Mouse (Mus musculus) MEL (cell line): Measurements from ENCODE around the gene Rbm18. TPM values are rescaled to one million over a fixed set of nuclear protein-coding genes. Genes with fewer than 3 reads are reported as not detected.
"Not testable (repeated sequence)": the region's sequence is repeated elsewhere in the genome, so short reads cannot be mapped to it uniquely, and the experiment has no call there.

ENCODE experiments used
- DNase-seq: peaks from one replicate; pipeline ENCODE4 v3.0.0; 2011; ENCODE audit warnings: low read depth, low spot score
- H3K27ac ChIP-seq: 2 replicates; pipeline ENCODE4 v1.5.1; 2012; ENCODE audit warnings: low read depth, mild to moderate bottlenecking, control low read depth, low read length, moderate library complexity; ENCODE audit not compliant: control insufficient read depth
- H3K27me3 ChIP-seq, 2 experiments: fragments of 150-350 bp in 1 of 2; sonication (generic) in 1 of 2; 2 replicates each; pipeline ENCODE4 v1.6.1; 2012; ENCODE audit warnings: low read length in 2 of 2, mild to moderate bottlenecking in 2 of 2, improper control_type of control experiment in 1 of 2, moderate library complexity in 1 of 2; ENCODE audit not compliant: insufficient read depth in 2 of 2, control insufficient read depth in 1 of 2
- H3K36me3 ChIP-seq, 2 experiments: 2 replicates each; pipeline ENCODE4 v1.6.1; 2012 to 2014; ENCODE audit warnings: low read length in 2 of 2, improper control_type of control experiment in 1 of 2, inconsistent platforms in 1 of 2, mild to moderate bottlenecking in 1 of 2; ENCODE audit not compliant: insufficient read depth in 2 of 2, control insufficient read depth in 1 of 2
- H3K4me1 ChIP-seq, 2 experiments: fragments of 150-350 bp in 1 of 2; sonication (generic) in 1 of 2; 2 replicates each; pipeline ENCODE4 v1.6.1; 2012; ENCODE audit warnings: low read length in 2 of 2, improper control_type of control experiment in 1 of 2, mild to moderate bottlenecking in 1 of 2; ENCODE audit not compliant: insufficient read depth in 2 of 2, control insufficient read depth in 1 of 2
- H3K4me3 ChIP-seq, 2 experiments: fragments of 150-350 bp in 1 of 2; sonication (generic) in 1 of 2; 2 replicates each; pipeline ENCODE4 v1.5.1; 2012; ENCODE audit warnings: low read depth in 2 of 2, low read length in 2 of 2, mild to moderate bottlenecking in 2 of 2, moderate library complexity in 2 of 2, control low read depth in 1 of 2, improper control_type of control experiment in 1 of 2; ENCODE audit not compliant: control insufficient read depth in 1 of 2, insufficient read depth in 1 of 2
- H3K79me2 ChIP-seq: 2 replicates; pipeline ENCODE4 v1.6.1; 2012; ENCODE audit warnings: mild to moderate bottlenecking, low read length, moderate library complexity; ENCODE audit not compliant: control insufficient read depth, poor library complexity, insufficient read depth
- H3K9ac ChIP-seq: 2 replicates; pipeline ENCODE4 v1.6.1; 2012; ENCODE audit warnings: low read depth, mild to moderate bottlenecking, control low read depth, low read length, moderate library complexity; ENCODE audit not compliant: control insufficient read depth, poor library complexity, severe bottlenecking
- H3K9me3 ChIP-seq: fragments of 150-350 bp; sonication (generic); replicated peaks from 2 replicates; pipeline ENCODE4 v1.6.1; 2012; ENCODE audit warnings: mild to moderate bottlenecking, low read length, improper control_type of control experiment, moderate library complexity; ENCODE audit not compliant: insufficient read depth
- BHLHE40 ChIP-seq: IDR thresholded peaks from 2 replicates; pipeline ENCODE4 v1.6.1; 2012; ENCODE audit warnings: low read depth, mild to moderate bottlenecking, inconsistent platforms, low read length, improper control_type of control experiment, borderline replicate concordance
- CHD1 ChIP-seq: IDR thresholded peaks from 2 replicates; pipeline ENCODE4 v1.6.1; 2012; ENCODE audit warnings: low read depth, mild to moderate bottlenecking, inconsistent platforms, low read length, improper control_type of control experiment
- EP300 ChIP-seq, 2 experiments: IDR thresholded peaks; 2 replicates each; pipeline ENCODE4 v1.6.1; 2011; ENCODE audit warnings: improper control_type of control experiment in 2 of 2, low read length in 2 of 2, low read depth in 1 of 2, mild to moderate bottlenecking in 1 of 2
- ETS1 ChIP-seq: IDR thresholded peaks from 2 replicates; pipeline ENCODE4 v1.6.1; 2012; ENCODE audit warnings: low read depth, mild to moderate bottlenecking, inconsistent platforms, low read length, improper control_type of control experiment, moderate library complexity
- HCFC1 ChIP-seq: IDR thresholded peaks from 2 replicates; pipeline ENCODE4 v1.6.1; 2012; ENCODE audit warnings: low read depth, mild to moderate bottlenecking, inconsistent platforms, low read length, improper control_type of control experiment, moderate library complexity
- MAZ ChIP-seq: IDR thresholded peaks from 2 replicates; pipeline ENCODE4 v1.6.1; 2012; ENCODE audit warnings: low read depth, mild to moderate bottlenecking, inconsistent platforms, low read length, improper control_type of control experiment
- MEF2A ChIP-seq: IDR thresholded peaks from 2 replicates; pipeline ENCODE4 v1.6.1; 2014; ENCODE audit warnings: low read depth, mild to moderate bottlenecking, inconsistent platforms, low read length, improper control_type of control experiment; ENCODE audit not compliant: poor library complexity, insufficient replicate concordance, severe bottlenecking; ENCODE audit errors: extremely low read depth
- MXI1 ChIP-seq: IDR thresholded peaks from 2 replicates; pipeline ENCODE4 v1.6.1; 2011; ENCODE audit warnings: mild to moderate bottlenecking, low read depth, low read length, improper control_type of control experiment
- NELFE ChIP-seq: IDR thresholded peaks from 2 replicates; pipeline ENCODE4 v1.6.1; 2011; ENCODE audit warnings: low read depth, low read length, improper control_type of control experiment
- POLR2A ChIP-seq, 2 experiments: IDR thresholded peaks; 2 replicates each; pipeline ENCODE4 v1.6.1; 2011 to 2012; ENCODE audit warnings: low read length in 2 of 2, mild to moderate bottlenecking in 2 of 2, control low read depth in 1 of 2, improper control_type of control experiment in 1 of 2, low read depth in 1 of 2, moderate library complexity in 1 of 2; ENCODE audit not compliant: control insufficient read depth in 1 of 2, insufficient read depth in 1 of 2, poor library complexity in 1 of 2
- RCOR1 ChIP-seq: IDR thresholded peaks from 2 replicates; pipeline ENCODE4 v1.6.1; 2012; ENCODE audit warnings: low read depth, mild to moderate bottlenecking, inconsistent platforms, low read length, improper control_type of control experiment
- SMC3 ChIP-seq: IDR thresholded peaks from 2 replicates; pipeline ENCODE4 v1.6.1; 2011; ENCODE audit warnings: low read depth, low read length, improper control_type of control experiment
- TAL1 ChIP-seq: IDR thresholded peaks from 2 replicates; pipeline ENCODE4 v1.6.1; 2012; ENCODE audit warnings: mild to moderate bottlenecking, inconsistent platforms, low read length, moderate library complexity, mixed read lengths
- TCF12 ChIP-seq: IDR thresholded peaks from 2 replicates; pipeline ENCODE4 v1.6.1; 2014; ENCODE audit warnings: low read depth, mild to moderate bottlenecking, inconsistent platforms, low read length, improper control_type of control experiment, moderate library complexity
- USF1 ChIP-seq: IDR thresholded peaks from 2 replicates; pipeline ENCODE4 v1.6.1; 2014; ENCODE audit warnings: low read depth, mild to moderate bottlenecking, inconsistent platforms, low read length, improper control_type of control experiment, moderate library complexity
- ZC3H11A ChIP-seq: IDR thresholded peaks from 2 replicates; pipeline ENCODE4 v1.6.1; 2012; ENCODE audit warnings: low read depth, mild to moderate bottlenecking, inconsistent platforms, low read length, improper control_type of control experiment
- polyA plus RNA-seq, 2 experiments: library from polyadenylated mRNA; stranded (reverse) in 1 of 2; unstranded in 1 of 2; fragments of >175 nt in 1 of 2; fragments of >200 nt in 1 of 2; gene quantifications; 2 replicates each; pipeline versions ENCODE4 v1.2.1 to v1.2.4; 2012; ENCODE audit warnings: low replicate concordance in 2 of 2, low read depth in 1 of 2; ENCODE audit not compliant: insufficient read length in 2 of 2, insufficient read depth in 1 of 2, missing spikeins in 1 of 2
- total RNA-seq: library from RNA; depleted of rRNA; stranded (reverse); fragments of 300-350 nt; gene quantifications from 2 replicates; pipeline ENCODE4 v1.2.3, GENCODE M21; 2012

The Rbm18 gene
- total and polyA plus RNA-seq, 3 experiments, result 16.7 to 20.1 TPM; not detected in 1

GRCm38 (mm10) chr2:36183278-36183677 is 46.7 kb upstream of the Rbm18 start:
- Histone ChIP-seq H3K4me3 (no peak overlapping the region), H3K4me1 (no peaks in the 10 kb centered on the region), H3K79me2 (no peaks in the 10 kb centered on the region), H3K27me3 (no peaks in the 10 kb centered on the region), H3K9me3 (no peaks in the 10 kb centered on the region), H3K9ac (no peak overlapping the region), H3K27ac (no peak overlapping the region), H3K36me3 (no peaks in the 10 kb centered on the region; a peak in 2 of 4 replicates)
- no peak for DNase-seq
- TF ChIP-seq SMC3 (no peak), MXI1 (no peak), TAL1 (no peak), ETS1 (no peak), EP300 (IDR thresholded peaks at IDR 0.05; ENCODE audit: low read depth in 1 of 2, low read length in 2 of 2) (no peak), ZC3H11A (no peak)

GRCm38 (mm10) chr2:36181587-36182368 is 45.2 kb upstream of the Rbm18 start:
- not testable (repeated sequence) for H3K36me3 ChIP-seq, H3K4me3 ChIP-seq, H3K27ac ChIP-seq, H3K4me1 ChIP-seq, H3K9me3 ChIP-seq, H3K79me2 ChIP-seq, H3K9ac ChIP-seq, H3K27me3 ChIP-seq, DNase-seq

GRCm38 (mm10) chr2:36179487-36179886 is 42.9 kb upstream of the Rbm18 start:
- Histone ChIP-seq H3K27ac (no peak overlapping the region), H3K36me3 (peaks cover 0 to 2% of the 10 kb centered on the region in 2 experiments; a peak in 2 of 4 replicates), H3K4me3 (no peak overlapping the region)
- TF ChIP-seq ETS1 (no peak), NELFE (no peak), POLR2A (IDR thresholded peaks at IDR 0.05; ENCODE audit: control insufficient read depth in 1 of 2, insufficient read depth in 1 of 2, low read depth in 1 of 2, low read length in 2 of 2, poor library complexity in 1 of 2) (no peak), SMC3 (no peak), TAL1 (no peak)
- TF ChIP-seq, all 39 proteins: peak for 0
- Histone ChIP-seq H3K27me3 (no peaks in the 10 kb centered on the region), H3K79me2 (no peaks in the 10 kb centered on the region), H3K9ac (no peak overlapping the region), H3K9me3 (no peaks in the 10 kb centered on the region), H3K4me1 (no peaks in the 10 kb centered on the region)
- DNase-seq, result no peak

- no peak for TF ChIP-seq HCFC1
- TF ChIP-seq EP300 (IDR thresholded peaks at IDR 0.05; ENCODE audit: low read depth in 1 of 2, low read length in 2 of 2), result no peak
- no peak for TF ChIP-seq BHLHE40
- TF ChIP-seq TCF12, result no peak
- TF ChIP-seq MEF2A, result no peak
- no peak for TF ChIP-seq MAZ
- TF ChIP-seq POLR2A (IDR thresholded peaks at IDR 0.05; ENCODE audit: control insufficient read depth in 1 of 2, insufficient read depth in 1 of 2, low read depth in 1 of 2, low read length in 2 of 2, poor library complexity in 1 of 2), result no peak
- TF ChIP-seq RCOR1, result no peak
- no peak for TF ChIP-seq USF1
- TF ChIP-seq CHD1, result no peak
- peaks cover 0 to 4% of the 10 kb centered on the region in 2 experiments; a peak in 2 of 4 replicates for H3K36me3 ChIP-seq
- DNase-seq, result no peak
- no peaks in the 10 kb centered on the region for H3K27me3 ChIP-seq
- H3K79me2 ChIP-seq, result no peaks in the 10 kb centered on the region
- no peak overlapping the region for H3K9ac ChIP-seq
- H3K27ac ChIP-seq, result no peak overlapping the region
- H3K4me1 ChIP-seq, result no peaks in the 10 kb centered on the region
- no peak overlapping the region for H3K4me3 ChIP-seq
- no peaks in the 10 kb centered on the region for H3K9me3 ChIP-seq
Observed at GRCm38 (mm10) chr2:36172574-36172973, 36.0 kb upstream of the Rbm18 start.
